Mouse (Mus musculus) heart, embryonic 13.5 days (tissue): ENCODE data around the gene Vac14. TPM values are rescaled to one million over a fixed set of nuclear protein-coding genes. Genes with fewer than 3 reads are reported as not detected.
A peak's percentile ranks its signal among the peaks of the same experiment; 100 is the strongest.

Source experiments
- ATAC-seq: fragments of 200-750 bp; cut with Nextera tagmentation; 2 replicates; pipeline ENCODE4 v1.8.0; 2017; ENCODE audit warnings: moderate TSS enrichment; ENCODE audit not compliant: insufficient number of reproducible peaks, low FRiP score, low TSS enrichment; ENCODE audit errors: extremely low read depth
- H3K27ac ChIP-seq: fragments of 300-500 bp; sonication (generic); replicated peaks from 2 replicates; pipeline ENCODE4 v1.5.1; 2015; ENCODE audit warnings: moderate library complexity, mild to moderate bottlenecking, inconsistent platforms
- H3K27me3 ChIP-seq: fragments of 300-500 bp; sonication (generic); replicated peaks from 2 replicates; pipeline ENCODE4 v1.6.1; 2015; ENCODE audit warnings: mild to moderate bottlenecking, inconsistent platforms
- H3K36me3 ChIP-seq: fragments of 300-500 bp; sonication (generic); 2 replicates; pipeline ENCODE4 v1.6.1; 2015; ENCODE audit warnings: mild to moderate bottlenecking, inconsistent platforms
- H3K4me1 ChIP-seq: fragments of 300-500 bp; sonication (generic); 2 replicates; pipeline ENCODE4 v1.6.1; 2015; ENCODE audit warnings: inconsistent platforms
- H3K4me2 ChIP-seq: fragments of 300-500 bp; sonication (generic); 2 replicates; pipeline ENCODE4 v1.6.1; 2015; ENCODE audit warnings: inconsistent platforms, mild to moderate bottlenecking, moderate library complexity
- H3K4me3 ChIP-seq: fragments of 300-500 bp; sonication (generic); 2 replicates; pipeline ENCODE4 v1.5.1; 2015; ENCODE audit warnings: moderate library complexity, mild to moderate bottlenecking, inconsistent platforms
- H3K9ac ChIP-seq: fragments of 300-500 bp; sonication (generic); 2 replicates; pipeline ENCODE4 v1.6.1; 2015; ENCODE audit warnings: inconsistent platforms, mild to moderate bottlenecking, moderate library complexity
- H3K9me3 ChIP-seq: fragments of 300-500 bp; sonication (generic); 2 replicates; pipeline ENCODE4 v1.6.1; 2016; ENCODE audit warnings: inconsistent platforms
- WGBS: fragments of 180-500 bp; shearing (Covaris S2); methylation state at CpG from one replicate; pipeline ENCODE4 v1.1.7; 2015; ENCODE audit warnings: mixed read lengths; 5-methylcytosine and 5-hydroxymethylcytosine counted together
- polyA plus RNA-seq: library from polyadenylated mRNA; unstranded; fragments of >200 nt; fragmentation: Nextera tagmentation; extraction: Ambion mirVana; gene quantifications from 2 replicates; pipeline ENCODE4 v1.2.1, GENCODE M21; 2015

The Vac14 gene
- polyA plus RNA-seq, 1 experiment from 2014 or later, result 17.3 TPM

DNA sequence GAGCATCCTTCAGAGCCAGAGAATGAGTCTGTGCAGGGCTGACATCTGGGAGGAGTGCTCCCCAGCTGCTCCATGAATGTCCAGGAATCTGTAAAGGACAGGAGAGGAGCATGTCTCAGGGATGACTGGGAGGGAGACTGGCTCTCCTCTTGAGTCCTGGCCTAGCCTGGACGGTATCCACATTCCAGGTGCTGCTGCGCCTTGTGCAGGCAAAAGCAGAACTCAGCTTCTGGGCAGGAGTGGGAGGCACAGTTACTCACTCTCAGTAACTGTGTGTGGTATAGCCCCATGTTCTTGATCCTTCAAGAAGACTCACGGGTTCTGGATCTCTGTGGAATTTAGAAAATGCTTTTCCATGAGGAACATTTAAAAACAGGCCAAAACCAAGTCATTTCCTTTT is 11.7 kb downstream of the Vac14 start:
- 81% methylated on average over 3 of the region's 3 CpGs for WGBS
- no peak overlapping the region for H3K4me3 ChIP-seq
- ATAC-seq, result no peak
- no peaks in the 10 kb centered on the region for H3K27me3 ChIP-seq
- peaks cover 34% of the 10 kb centered on the region for H3K36me3 ChIP-seq
- H3K9ac ChIP-seq, result no peak overlapping the region
- no peaks in the 10 kb centered on the region for H3K9me3 ChIP-seq
- no peak overlapping the region for H3K27ac ChIP-seq
- H3K4me1 ChIP-seq, result peaks cover 20% of the 10 kb centered on the region
- H3K4me2 ChIP-seq, result no peak overlapping the region

DNA sequence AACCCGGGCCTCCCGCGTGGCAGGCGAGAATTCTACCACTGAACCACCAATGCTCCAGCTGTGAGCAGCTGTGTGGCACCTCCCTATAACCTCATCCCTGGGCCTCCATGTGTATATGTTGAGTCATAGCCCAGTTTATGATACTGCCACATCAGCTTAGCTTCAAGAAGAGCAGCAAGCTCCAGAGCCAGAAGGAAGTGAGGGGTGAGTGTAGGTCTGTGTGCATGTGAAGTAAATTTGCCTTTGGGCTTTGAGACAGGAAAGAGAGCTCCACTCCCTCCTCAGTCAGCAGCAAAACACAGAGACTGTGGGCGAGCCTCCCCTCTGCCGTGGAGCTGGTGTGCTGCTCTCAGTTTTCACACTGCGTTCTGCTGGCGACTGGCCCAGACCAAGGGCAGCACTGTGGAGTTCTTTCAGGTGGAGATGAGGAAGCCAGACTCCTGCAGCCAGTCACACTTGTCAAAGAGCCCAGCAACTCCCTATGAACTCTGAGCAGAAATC is 12.2 kb downstream of the Vac14 start:
- Histone ChIP-seq H3K4me3 (no peak overlapping the region), H3K4me1 (peaks cover 20% of the 10 kb centered on the region), H3K9me3 (no peaks in the 10 kb centered on the region), H3K9ac (peak overlapping the region; percentile 24; the same call in 1 of the 2 replicates), H3K27ac (peak overlapping the region; percentile 70), H3K27me3 (no peaks in the 10 kb centered on the region), H3K36me3 (peaks cover 39% of the 10 kb centered on the region), H3K4me2 (no peak overlapping the region)
- WGBS, result 61% methylated on average over 8 of the region's 8 CpGs
- 0 out of 2 replicates have a peak, but pooled peaks have one; percentile 27 for ATAC-seq

DNA sequence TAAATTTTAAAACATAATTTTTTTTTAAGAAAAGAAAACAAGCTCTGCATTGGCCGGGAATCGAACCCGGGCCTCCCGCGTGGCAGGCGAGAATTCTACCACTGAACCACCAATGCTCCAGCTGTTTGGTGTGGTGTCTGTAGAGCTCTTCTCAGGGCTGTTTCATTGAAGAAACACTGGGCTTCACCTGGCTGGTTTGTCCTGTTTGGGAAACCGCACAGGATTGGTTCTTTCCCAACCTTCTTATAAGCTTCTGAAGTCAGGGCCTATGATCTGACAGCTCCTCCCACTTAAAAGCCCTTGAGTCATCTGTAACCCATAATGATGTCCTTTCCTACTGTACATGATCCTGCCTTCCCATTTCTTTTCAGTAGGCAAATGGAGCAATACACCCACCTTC is 12.8 kb downstream of the Vac14 start:
- H3K36me3 ChIP-seq, result peaks cover 45% of the 10 kb centered on the region
- no peak overlapping the region for H3K4me2 ChIP-seq
- no peaks in the 10 kb centered on the region for H3K27me3 ChIP-seq
- ATAC-seq, result no peak
- H3K27ac ChIP-seq, result peak overlapping the region; percentile 70
- H3K9me3 ChIP-seq, result no peaks in the 10 kb centered on the region
- no peak overlapping the region for H3K9ac ChIP-seq
- WGBS, result 91% methylated on average over 7 of the region's 7 CpGs
- H3K4me1 ChIP-seq, result peaks cover 20% of the 10 kb centered on the region
- H3K4me3 ChIP-seq, result no peak overlapping the region

GRCm38 (mm10) chr8:110633814-110634213 is 15.4 kb downstream of the Vac14 start:
- H3K27me3 ChIP-seq, result no peaks in the 10 kb centered on the region
- H3K36me3 ChIP-seq, result peaks cover 71% of the 10 kb centered on the region
- no peak overlapping the region for H3K4me2 ChIP-seq
- no peak for ATAC-seq
- no peak overlapping the region for H3K27ac ChIP-seq
- 93% methylated on average over 3 of the region's 3 CpGs for WGBS
- H3K9ac ChIP-seq, result no peak overlapping the region
- H3K9me3 ChIP-seq, result no peaks in the 10 kb centered on the region
- H3K4me1 ChIP-seq, result peaks cover 20% of the 10 kb centered on the region
- H3K4me3 ChIP-seq, result no peak overlapping the region

- no peak overlapping the region for H3K4me2 ChIP-seq
- no peak overlapping the region for H3K9ac ChIP-seq
- ATAC-seq, result no peak
- no peaks in the 10 kb centered on the region for H3K27me3 ChIP-seq
- H3K4me3 ChIP-seq, result no peak overlapping the region
- H3K4me1 ChIP-seq, result peaks cover 2% of the 10 kb centered on the region; the same call in 1 of the 2 replicates
- H3K36me3 ChIP-seq, result peaks cover 73% of the 10 kb centered on the region
- 87% methylated on average over 6 of the region's 6 CpGs for WGBS
- H3K27ac ChIP-seq, result no peak overlapping the region
- no peaks in the 10 kb centered on the region for H3K9me3 ChIP-seq
Observed at GRCm38 (mm10) chr8:110636182-110636581, 17.8 kb downstream of the Vac14 start.

DNA sequence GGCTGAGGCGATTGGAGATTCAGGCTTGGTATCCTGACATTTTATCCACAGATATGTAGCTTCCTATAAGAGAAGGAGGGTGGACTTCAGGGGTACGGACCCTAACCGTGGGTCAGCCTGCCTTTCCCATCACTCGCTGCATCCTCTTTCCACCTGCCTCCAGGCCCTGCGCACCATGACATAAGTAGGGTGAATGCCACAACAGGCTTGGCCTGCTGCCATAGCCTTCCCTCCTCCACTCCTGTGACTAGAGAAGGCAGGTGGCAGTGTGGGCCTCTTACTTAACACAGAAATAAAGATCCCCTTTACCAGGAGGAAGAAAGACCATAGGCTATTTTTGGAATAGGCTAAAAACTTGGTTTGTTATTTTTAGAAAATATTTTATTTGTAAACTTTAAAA is 23.9 kb downstream of the Vac14 start:
- H3K27ac ChIP-seq, result no peak overlapping the region
- peaks cover 28% of the 10 kb centered on the region for H3K4me1 ChIP-seq
- H3K4me2 ChIP-seq, result no peak overlapping the region
- no peak overlapping the region for H3K9ac ChIP-seq
- ATAC-seq, result no peak
- no peaks in the 10 kb centered on the region for H3K9me3 ChIP-seq
- H3K36me3 ChIP-seq, result peaks cover 31% of the 10 kb centered on the region
- WGBS, result 68% methylated on average over 5 of the region's 5 CpGs
- no peaks in the 10 kb centered on the region for H3K27me3 ChIP-seq
- H3K4me3 ChIP-seq, result no peak overlapping the region

- Histone ChIP-seq H3K27ac (peak overlapping the region; percentile 30; the same call in 1 of the 2 replicates), H3K4me3 (no peak overlapping the region), H3K4me1 (peaks cover 28% of the 10 kb centered on the region), H3K9me3 (no peaks in the 10 kb centered on the region), H3K36me3 (peaks cover 23% of the 10 kb centered on the region), H3K27me3 (no peaks in the 10 kb centered on the region), H3K4me2 (no peak overlapping the region), H3K9ac (no peak overlapping the region)
- ATAC-seq, result no peak
- WGBS, result 55% methylated on average over 4 of the region's 4 CpGs
Observed at GRCm38 (mm10) chr8:110643177-110643576, 24.8 kb downstream of the Vac14 start.

DNA sequence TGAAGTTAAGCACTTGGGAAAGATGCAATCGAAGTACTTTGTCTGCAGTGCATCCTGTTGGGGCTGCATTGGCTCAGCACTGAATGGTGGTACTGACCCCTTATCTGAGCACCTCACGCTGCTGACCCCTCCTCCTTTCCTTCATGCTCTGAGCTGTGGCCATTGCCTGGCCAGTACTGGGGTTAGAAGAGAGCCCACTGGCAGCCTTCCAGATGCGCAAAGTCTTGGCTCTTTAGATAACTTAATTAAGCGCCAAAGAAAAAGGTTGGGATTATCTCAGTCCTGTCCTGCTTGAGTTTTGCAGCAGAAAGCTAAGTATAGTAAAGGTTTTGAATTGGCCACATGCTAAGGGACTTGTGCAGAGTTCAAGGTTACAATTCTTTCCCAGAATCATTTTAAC is 26.0 kb downstream of the Vac14 start:
- Histone ChIP-seq H3K9me3 (no peaks in the 10 kb centered on the region), H3K9ac (no peak overlapping the region), H3K27ac (no peak overlapping the region), H3K27me3 (no peaks in the 10 kb centered on the region), H3K4me3 (no peak overlapping the region), H3K4me2 (no peak overlapping the region), H3K4me1 (peaks cover 28% of the 10 kb centered on the region), H3K36me3 (peaks cover 20% of the 10 kb centered on the region)
- no peak for ATAC-seq
- 38% methylated on average over 4 of the region's 4 CpGs for WGBS

DNA sequence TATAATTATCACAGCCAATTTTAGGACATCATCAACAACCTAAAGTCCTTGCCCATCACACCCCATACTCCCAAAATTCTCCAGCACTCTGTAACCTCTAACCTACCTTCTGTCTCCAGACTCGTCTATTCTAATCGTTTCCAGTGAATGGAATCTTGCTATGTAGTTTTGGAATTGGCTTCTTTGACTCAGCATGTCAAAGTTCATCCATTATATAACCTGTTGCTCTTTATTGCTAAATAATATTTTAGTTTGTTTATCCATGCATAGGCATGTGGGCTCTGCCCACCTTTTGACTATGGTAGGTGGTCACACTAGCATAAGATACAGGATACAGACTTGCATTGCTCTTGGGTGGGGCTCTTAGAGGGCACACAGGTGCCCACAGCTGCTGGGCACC is 26.5 kb downstream of the Vac14 start:
- H3K4me1 ChIP-seq, result peaks cover 28% of the 10 kb centered on the region
- no peak overlapping the region for H3K4me3 ChIP-seq
- ATAC-seq, result no peak
- no peak overlapping the region for H3K27ac ChIP-seq
- peaks cover 25% of the 10 kb centered on the region for H3K36me3 ChIP-seq
- no peaks in the 10 kb centered on the region for H3K27me3 ChIP-seq
- H3K4me2 ChIP-seq, result no peak overlapping the region
- 84% methylated on average over 2 of the region's 2 CpGs for WGBS
- no peak overlapping the region for H3K9ac ChIP-seq
- H3K9me3 ChIP-seq, result no peaks in the 10 kb centered on the region

DNA sequence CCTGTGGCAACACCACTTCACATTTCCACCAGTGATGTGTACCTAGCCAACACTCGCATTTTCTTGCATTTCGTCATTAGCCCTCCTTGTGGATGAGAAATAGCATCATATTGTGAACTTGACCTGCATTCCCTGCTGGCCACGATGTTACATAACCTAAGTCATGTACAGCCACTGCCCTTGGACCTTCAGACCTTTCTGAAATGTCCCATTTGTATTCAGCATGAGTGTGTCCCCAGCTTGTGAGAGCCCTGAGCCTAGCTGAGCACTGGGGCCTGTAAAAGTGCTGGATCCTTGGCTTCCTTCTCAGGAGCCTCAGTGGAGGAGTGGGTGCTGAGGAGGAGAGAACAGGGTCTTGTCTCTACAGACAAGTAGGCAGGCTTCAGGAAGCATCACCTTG is 27.0 kb downstream of the Vac14 start:
- Histone ChIP-seq H3K4me3 (no peak overlapping the region), H3K36me3 (peaks cover 25% of the 10 kb centered on the region), H3K27me3 (no peaks in the 10 kb centered on the region), H3K9ac (no peak overlapping the region), H3K4me1 (peaks cover 31% of the 10 kb centered on the region), H3K4me2 (no peak overlapping the region), H3K27ac (no peak overlapping the region), H3K9me3 (no peaks in the 10 kb centered on the region)
- WGBS, result 85% methylated on average over 3 of the region's 3 CpGs
- ATAC-seq, result no peak

DNA sequence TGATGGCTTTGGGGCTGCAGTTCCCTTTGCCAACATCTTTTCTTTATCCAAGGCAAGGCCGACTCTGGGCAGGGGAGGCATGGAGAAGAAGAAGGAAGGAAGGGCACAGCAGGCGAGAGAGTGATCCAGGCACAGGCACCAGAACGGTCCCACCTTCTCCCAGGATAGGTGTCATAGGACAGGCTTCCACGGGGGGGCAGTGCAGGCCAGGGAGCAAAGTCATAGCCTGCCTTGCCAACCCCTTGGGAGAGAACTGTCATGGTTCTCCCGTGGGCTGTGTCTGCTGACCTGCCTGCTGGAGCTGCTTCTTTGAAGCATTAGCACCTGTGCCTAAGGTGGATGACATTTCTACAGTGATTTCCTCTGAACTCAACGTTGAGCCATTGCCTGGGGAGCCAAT is 27.7 kb downstream of the Vac14 start:
- H3K4me2 ChIP-seq, result no peak overlapping the region
- H3K9me3 ChIP-seq, result no peaks in the 10 kb centered on the region
- peaks cover 29% of the 10 kb centered on the region for H3K36me3 ChIP-seq
- no peak overlapping the region for H3K4me3 ChIP-seq
- no peak overlapping the region for H3K27ac ChIP-seq
- no peaks in the 10 kb centered on the region for H3K27me3 ChIP-seq
- H3K4me1 ChIP-seq, result peaks cover 38% of the 10 kb centered on the region
- no peak overlapping the region for H3K9ac ChIP-seq
- peak; percentile 54; the same call in 1 of the 2 replicates for ATAC-seq
- 27% methylated on average over 6 of the region's 6 CpGs for WGBS

DNA sequence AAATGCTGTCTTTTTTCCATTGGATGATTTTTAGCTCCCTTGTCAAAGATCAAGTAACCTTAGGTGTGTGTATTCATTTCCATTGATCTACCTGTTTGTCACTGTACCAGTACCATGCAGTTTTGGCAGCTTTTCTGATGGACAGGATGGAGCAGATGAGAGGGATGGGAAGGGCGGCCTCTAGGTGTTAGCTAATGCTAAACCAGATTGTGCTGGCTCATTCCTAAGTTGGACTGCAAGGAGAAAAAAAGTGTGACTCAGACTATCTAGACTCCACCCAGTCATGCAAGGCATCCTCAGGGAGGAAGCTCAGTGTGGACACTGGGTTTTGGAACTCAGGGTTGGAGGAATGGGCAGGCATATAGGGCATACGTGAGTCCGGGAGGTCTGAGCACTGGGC is 30.2 kb downstream of the Vac14 start:
- Histone ChIP-seq H3K4me1 (peaks cover 42% of the 10 kb centered on the region), H3K9me3 (no peaks in the 10 kb centered on the region), H3K36me3 (peaks cover 19% of the 10 kb centered on the region), H3K27me3 (no peaks in the 10 kb centered on the region), H3K4me2 (no peak overlapping the region), H3K4me3 (no peak overlapping the region), H3K9ac (no peak overlapping the region), H3K27ac (no peak overlapping the region)
- no peak for ATAC-seq
- WGBS, result 83% methylated on average over 3 of the region's 3 CpGs
